Mouse (Mus musculus): ENCODE data around the gene Baz2a.

DNA sequence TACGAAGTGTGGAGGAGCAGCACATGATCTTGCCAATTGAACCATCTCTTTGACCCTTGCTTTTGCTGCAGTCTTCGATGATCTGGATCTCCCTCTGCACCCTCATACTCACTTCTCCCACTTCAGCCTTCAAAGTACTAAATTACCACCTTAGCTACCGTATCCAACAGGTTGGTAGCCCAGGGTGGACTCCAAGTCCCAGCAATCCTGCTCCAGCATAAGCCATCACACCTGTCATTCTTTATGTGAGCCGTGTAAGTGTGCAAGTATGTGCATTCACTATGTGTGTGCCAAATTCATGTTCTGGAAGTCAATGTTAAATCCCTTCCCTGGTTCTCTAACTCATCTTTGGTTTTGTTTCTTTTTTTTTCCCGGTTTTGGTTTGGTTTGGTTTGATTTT lies 39.8 kb upstream of the Baz2a start:
- no peak for TF ChIP-seq CTCF (IDR thresholded peaks at IDR 0.05; ENCODE audit: extremely low read depth, insufficient read length, insufficient replicate concordance, low read depth, low read length)
- TF ChIP-seq POLR2A (IDR thresholded peaks at IDR 0.05; ENCODE audit: low read depth, low read length), result no peak

Measured in small intestine, adult 2 months (tissue).